Mouse (Mus musculus): ENCODE data around the gene Taf15.

GRCm38 (mm10) chr11:83461462-83462027, 11.3 kb upstream of the Taf15 start:
- TF ChIP-seq CTCF (IDR thresholded peaks at IDR 0.05; ENCODE audit: low read depth) (no peak), EP300 (optimal IDR thresholded peaks at IDR 0.05) (no peak)
